Mouse (Mus musculus) heart, postnatal 10 days (tissue): ENCODE measurements around the gene Nans. TPM values are rescaled to one million over a fixed set of nuclear protein-coding genes. Genes with fewer than 3 reads are reported as not detected.

Experiments
- DNase-seq, 2 experiments: peaks; one replicate each; pipeline ENCODE4 v3.0.0; 2021
- intact Hi-C: fragments of 180-260 bp; cut with DNase I; formaldehyde crosslinking; loops from one replicate; pipeline ENCODE4 v1.15.1; 2025
- total RNA-seq, 2 experiments: library from RNA; stranded (reverse); gene quantifications; 2 replicates each; pipeline ENCODE4 v1.2.3; 2021

The Nans gene
- 10 to 100 TPM; 30.6 to 34.5 TPM for total RNA-seq

GRCm38 (mm10) chr4:46489028-46489925, at the start of gene Nans:
TSS of gene Nans (plus strand) at chr4:46489248.
- DNase-seq, result peak; percentile 96 to 97
- intact Hi-C loops, result no loop called here

- intact Hi-C loops, result no loop called here
- DNase-seq, result no peak
These were observed 46.5 kb upstream of the Nans start for GRCm38 (mm10) chr4:46442501-46442900.

GRCm38 (mm10) chr4:46445237-46445945, 43.7 kb upstream of the Nans start:
- DNase-seq, result no peak
- intact Hi-C loops, result loop anchor here (5.0 kb wide), 1 partner anchor 243 kb away; no protein-coding TSS in a partner anchor

GRCm38 (mm10) chr4:46447461-46447860, 41.6 kb upstream of the Nans start:
- intact Hi-C loops, result loop anchor here (5.0 kb wide), 1 partner anchor 245 kb away; no protein-coding TSS in a partner anchor
- DNase-seq, result no peak

GRCm38 (mm10) chr4:46448886-46449285, 40.2 kb upstream of the Nans start:
- intact Hi-C loops, result loop anchor here (5.0 kb wide), 1 partner anchor 247 kb away; no protein-coding TSS in a partner anchor

GRCm38 (mm10) chr4:46450020-46450518, 39.0 kb upstream of the Nans start:
- intact Hi-C loops, result no loop called here
- DNase-seq, result no peak

More at GRCm38 (mm10) chr4:46448886-46449285, 40.2 kb upstream of the Nans start:
- DNase-seq, result peak; percentile 28 to 41

- intact Hi-C loops, result no loop called here
- peak; percentile 96 for DNase-seq
These were observed 38.4 kb upstream of the Nans start, which contains the start of gene Anp32b for GRCm38 (mm10) chr4:46450519-46451131. TSS of gene Anp32b (plus strand) at chr4:46450902.

- intact Hi-C loops, result no loop called here
These were observed 37.7 kb upstream of the Nans start for GRCm38 (mm10) chr4:46451240-46451757.

GRCm38 (mm10) chr4:46451758-46452480, 37.1 kb upstream of the Nans start:
- DNase-seq, result peak; percentile 77 to 84
- intact Hi-C loops, result loop anchor here (1.0 to 2.0 kb wide), 2 partner anchors 35 to 62 kb away; no protein-coding TSS in a partner anchor

More at GRCm38 (mm10) chr4:46451240-46451757, 37.7 kb upstream of the Nans start:
- DNase-seq, result peak; percentile 82 to 87

GRCm38 (mm10) chr4:46452481-46452850, 36.6 kb upstream of the Nans start:
- peak; percentile 59 to 63 for DNase-seq
- intact Hi-C loops, result loop anchor here (1.0 to 2.0 kb wide), 2 partner anchors 34 to 62 kb away; no protein-coding TSS in a partner anchor

- no peak for DNase-seq
- intact Hi-C loops, result loop anchor here (1.0 to 2.0 kb wide), 2 partner anchors 34 to 63 kb away; no protein-coding TSS in a partner anchor
These were observed 36.0 kb upstream of the Nans start for GRCm38 (mm10) chr4:46452855-46453719.

- intact Hi-C loops, result no loop called here
These were observed 34.8 kb upstream of the Nans start for GRCm38 (mm10) chr4:46454097-46454864.

GRCm38 (mm10) chr4:46456762-46457161, 32.3 kb upstream of the Nans start:
- intact Hi-C loops, result no loop called here
- DNase-seq, result no peak

More at GRCm38 (mm10) chr4:46454097-46454864, 34.8 kb upstream of the Nans start:
- no peak for DNase-seq

- intact Hi-C loops, result no loop called here
These were observed 31.9 kb upstream of the Nans start for GRCm38 (mm10) chr4:46457186-46457585.

GRCm38 (mm10) chr4:46458411-46458810, 30.6 kb upstream of the Nans start:
- no peak for DNase-seq
- intact Hi-C loops, result no loop called here

More at GRCm38 (mm10) chr4:46457186-46457585, 31.9 kb upstream of the Nans start:
- DNase-seq, result no peak

- intact Hi-C loops, result no loop called here
- DNase-seq, result peak in 1 of 2 experiments; percentile 47
These were observed 25.8 kb upstream of the Nans start for GRCm38 (mm10) chr4:46463130-46463830.

- intact Hi-C loops, result no loop called here
These were observed 23.3 kb upstream of the Nans start for GRCm38 (mm10) chr4:46465740-46466139.

More at GRCm38 (mm10) chr4:46465740-46466139, 23.3 kb upstream of the Nans start:
- no peak for DNase-seq
